Mouse (Mus musculus) urinary bladder, postnatal 36 days (tissue): ENCODE results near the gene Morn3.
A peak's percentile ranks its signal among the peaks of the same experiment; 100 is the strongest.

Experiments
- DNase-seq, 2 experiments: peaks; one replicate each; pipeline ENCODE4 v3.0.0; 2022; ENCODE audit warnings: low spot score in 2 of 2, mixed read lengths in 1 of 2

Morn3 gene

DNA sequence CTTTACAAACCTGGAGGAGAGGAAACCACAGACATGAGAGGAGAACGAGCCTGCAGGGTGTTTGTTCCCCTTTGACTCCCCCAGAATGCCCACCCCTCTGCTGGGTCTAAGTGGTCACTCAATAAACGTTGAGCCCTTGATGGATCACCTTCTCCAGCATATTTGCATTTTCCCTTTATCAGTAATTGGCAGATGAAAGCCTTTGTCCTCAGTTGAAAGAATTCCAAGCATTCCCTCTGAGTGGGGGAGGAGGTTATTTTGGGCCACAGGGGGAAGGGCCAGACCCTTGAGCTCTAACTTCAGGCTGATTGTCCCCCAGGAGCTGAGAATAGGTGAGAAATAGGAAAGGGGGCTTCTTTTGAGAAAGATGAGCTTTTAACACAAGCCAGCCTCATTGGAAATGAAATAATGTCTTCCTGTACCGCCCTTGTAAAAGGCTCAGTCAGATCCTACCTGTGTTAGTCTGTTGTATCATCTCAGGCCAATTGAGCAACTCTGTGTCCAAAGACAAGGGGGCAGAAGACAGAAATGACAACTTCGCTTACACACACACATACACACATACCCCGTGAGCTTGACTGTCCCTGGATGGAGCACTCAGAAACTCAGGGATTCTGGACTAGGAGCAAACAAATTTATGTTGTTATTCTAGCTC lies 55.3 kb downstream of the Morn3 start:
- DNase-seq, result no peak

DNA sequence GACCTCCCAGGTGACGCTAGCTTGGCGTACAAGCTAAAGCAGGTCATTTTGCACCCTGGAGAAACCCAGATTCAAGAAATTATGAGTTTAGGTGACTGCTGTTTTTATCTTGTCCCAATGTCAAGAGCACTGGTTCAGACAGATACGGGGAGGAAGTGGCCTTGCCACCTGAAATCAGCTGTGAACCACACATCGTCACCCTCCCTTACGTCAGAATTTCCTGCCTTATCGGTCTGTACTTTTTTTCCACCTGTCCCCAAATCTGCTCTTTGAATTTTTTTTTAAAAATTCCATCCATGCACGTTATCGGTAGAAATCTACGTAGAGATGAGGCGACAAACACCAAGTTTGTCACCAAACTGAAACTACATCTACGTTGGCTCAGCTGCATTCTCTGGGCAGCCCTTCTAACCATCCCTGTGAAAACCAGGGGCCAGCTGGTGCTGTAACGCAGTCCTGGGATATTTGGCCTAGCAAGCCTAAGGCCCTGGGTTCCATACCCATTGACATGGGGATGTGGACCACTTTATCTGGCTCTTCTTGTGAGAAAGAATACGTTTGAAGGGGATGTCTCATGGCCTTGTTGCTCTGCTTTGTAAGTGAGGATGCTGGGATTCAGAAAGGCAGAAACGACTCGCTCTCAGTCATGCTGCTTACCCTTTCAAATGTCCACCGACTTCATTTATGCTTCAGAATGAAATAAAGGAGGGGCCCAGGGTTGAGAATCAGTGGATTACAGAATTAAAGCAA lies 56.2 kb downstream of the Morn3 start:
- no peak for DNase-seq

DNA sequence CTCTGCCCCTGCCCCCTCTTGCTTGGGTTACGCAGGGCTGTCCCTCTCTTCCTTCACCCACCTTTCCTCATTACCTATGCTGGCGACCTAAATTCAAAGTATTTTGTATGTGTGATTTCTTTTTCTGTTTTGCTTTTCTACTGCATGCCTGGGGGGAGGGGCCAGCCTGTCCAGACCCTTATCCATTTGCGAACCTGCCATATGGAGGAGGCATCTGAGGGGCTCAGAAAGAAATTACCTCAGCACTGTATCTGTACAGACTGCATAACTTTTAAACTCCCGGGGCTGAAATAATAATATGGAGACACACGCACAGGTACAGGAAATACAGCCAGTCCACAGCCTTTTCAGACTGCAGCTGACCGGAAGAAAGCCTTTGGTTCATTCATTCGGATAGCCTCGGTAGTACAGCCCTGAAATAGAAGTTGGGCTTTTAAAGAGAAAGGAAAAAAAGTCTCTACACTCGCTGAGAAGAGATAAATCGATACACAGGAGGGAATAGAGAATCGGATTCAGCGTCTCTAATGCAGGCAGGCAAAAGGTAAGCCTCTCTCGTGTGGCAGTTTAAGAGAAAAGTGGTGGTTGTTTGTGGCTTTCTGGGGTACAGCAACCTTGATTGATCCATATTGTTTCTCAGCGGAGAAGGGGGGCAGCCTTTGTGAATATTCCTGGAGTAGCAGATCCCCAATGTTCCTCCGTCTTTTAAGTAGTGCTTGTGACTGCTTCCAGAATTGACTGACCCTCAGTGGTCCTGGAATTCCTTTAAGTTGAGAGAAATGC lies 57.1 kb downstream of the Morn3 start, which contains the start of gene Kdm2b:
TSS of gene Kdm2b (minus strand) at position 273 of the 780 bp plus-strand sequence.
- no peak for DNase-seq

DNA sequence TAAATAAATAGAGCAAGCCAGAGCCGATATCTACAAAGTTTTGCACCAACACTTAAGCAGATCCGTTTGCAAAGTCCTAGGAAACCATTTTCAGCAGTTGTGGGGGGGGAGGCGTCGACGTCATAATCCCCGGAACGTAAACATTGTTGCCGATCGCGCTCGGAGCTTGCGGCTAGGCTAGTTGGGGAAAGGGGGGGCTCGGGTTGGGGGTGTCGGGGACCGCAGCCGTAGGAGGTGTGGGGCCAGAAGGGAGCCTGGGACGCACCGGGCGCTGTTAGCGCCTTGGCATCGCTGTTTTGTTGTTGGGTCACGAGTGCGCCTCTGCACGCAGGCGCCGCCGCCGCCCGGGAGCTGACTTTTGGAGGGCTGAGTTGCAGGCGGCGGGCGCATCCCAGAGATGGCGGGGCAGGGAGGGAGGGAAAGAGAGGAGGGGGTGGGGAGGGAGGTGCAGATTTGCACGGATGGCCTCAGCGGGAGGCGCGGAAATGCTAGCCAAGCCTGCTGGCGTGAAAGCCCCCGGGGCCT lies 57.8 kb downstream of the Morn3 start:
- peak; percentile 68 to 69 for DNase-seq

DNA sequence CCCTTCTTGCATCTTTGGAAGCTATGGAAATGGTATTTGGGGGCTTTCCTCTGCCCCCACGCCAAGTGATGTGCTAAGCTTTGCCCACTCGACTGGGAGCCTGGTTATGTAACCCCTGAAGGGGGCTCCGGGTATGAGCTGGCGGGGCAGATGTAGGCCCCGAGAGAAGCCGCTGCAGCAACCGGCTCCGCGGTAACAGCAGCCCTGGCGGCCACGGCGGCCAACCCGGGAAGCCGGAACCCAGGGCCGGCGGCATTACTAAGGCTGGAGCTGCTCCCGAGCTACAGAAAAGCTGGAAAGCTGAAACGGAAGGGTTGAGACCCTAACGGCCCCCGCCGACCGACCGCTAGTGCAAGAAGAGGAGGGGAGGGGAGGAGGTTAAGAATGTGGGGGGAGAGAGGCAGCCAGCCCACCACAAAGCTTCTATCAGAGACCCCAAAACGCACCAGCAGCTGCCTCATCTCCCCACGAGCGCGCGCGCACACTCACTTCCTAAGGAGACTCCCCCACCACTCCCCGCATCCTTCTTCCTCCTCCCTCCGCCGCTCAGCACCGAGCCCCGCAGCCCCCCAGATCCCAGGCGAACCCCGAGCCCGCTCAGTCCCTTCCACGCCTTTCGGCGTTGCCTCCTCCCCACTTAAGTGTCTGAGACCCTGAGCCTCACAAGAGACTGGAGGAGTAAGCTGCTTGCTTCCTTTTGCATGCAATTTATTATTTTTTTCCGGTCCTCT lies 58.6 kb downstream of the Morn3 start:
- peak; percentile 33 to 39 for DNase-seq

DNA sequence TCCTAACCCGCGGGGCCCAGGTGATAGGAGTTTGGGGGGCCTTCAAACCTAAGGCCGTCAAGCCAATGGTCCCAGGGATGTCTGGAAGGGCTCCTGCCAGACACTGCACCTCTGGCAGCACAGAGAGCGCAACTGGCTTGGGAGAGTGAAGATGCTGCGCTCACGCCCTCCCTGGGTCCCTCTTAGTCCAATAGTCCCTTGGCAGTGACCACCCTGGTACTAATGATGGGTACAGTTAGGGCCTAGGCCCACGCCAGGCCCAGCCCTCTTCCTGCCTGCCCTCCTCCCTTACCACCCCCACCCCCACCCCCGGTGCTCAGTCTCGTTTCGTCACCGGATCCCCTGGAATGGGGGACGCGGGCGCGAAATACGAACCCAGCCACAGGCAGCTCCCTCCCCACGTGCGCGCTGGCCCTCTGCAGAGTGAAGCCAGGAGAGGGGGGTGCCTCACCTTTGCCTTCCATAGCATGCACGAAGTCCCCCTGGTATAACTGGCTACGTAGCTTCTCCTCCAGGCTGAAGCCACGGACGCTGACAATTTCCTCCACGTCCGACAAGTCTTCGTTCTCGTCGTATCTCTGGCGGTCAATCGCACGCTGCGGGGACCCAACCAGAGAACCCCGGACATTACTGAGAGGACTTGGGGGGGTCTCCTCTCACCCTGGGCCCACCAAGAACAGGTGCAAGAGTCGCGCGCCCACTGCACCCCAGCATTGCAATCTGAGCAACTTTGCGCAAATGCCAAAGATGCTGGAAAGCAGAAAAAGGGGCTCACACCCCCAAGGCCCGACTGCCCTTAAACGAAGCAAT lies 59.4 kb downstream of the Morn3 start:
- peak in 1 of 2 experiments; percentile 31 for DNase-seq

DNA sequence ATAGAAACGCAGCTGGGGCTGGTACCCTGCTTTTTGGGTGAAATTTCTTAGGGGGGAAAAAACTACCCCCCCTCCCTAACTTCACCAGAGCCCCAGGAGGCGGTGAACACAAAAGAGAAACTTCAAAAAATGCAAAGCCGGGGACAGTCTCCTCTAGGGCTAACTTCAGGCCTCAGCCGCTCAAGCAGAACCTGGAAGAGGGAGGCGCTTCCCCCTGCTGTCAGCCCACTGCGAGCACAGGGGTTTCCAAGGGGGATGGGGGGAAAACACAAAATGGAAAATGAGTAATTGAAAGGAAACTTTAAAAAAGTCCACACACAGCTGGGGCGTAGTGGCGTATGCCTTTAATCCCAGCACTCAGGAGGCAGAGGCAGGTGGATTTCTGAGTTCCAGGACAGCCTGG lies 60.7 kb downstream of the Morn3 start:
- no peak for DNase-seq
